Mouse (Mus musculus): ENCODE results near the gene Nup205. TPM values are rescaled to one million over a fixed set of nuclear protein-coding genes. Genes with fewer than 3 reads are reported as not detected.
"Not testable (repeated sequence)": the region's sequence is repeated elsewhere in the genome, so short reads cannot be mapped to it uniquely, and the experiment has no call there.

Gene Nup205
- polyA plus RNA-seq, 1 experiment from 2014 or later = 23.4 TPM

GRCm38 (mm10) chr6:35173181-35173580, 4.0 kb upstream of the Nup205 start:
- H3K36me3 ChIP-seq = no peaks in the 10 kb centered on the region
- no peak overlapping the region for H3K4me3 ChIP-seq
- WGBS = 81% methylated on average over 4 of the region's 4 CpGs
- no peaks in the 10 kb centered on the region for H3K27me3 ChIP-seq (replicated peaks)
- H3K9ac ChIP-seq = no peak overlapping the region
- no peak overlapping the region for H3K27ac ChIP-seq (replicated peaks)
- no peak for ATAC-seq (ENCODE audit: extremely low read depth, insufficient number of reproducible peaks, low FRiP score, low TSS enrichment)
- peaks cover 2% of the 10 kb centered on the region; the same call in 1 of the 2 replicates for H3K4me1 ChIP-seq
- H3K4me2 ChIP-seq = no peak overlapping the region
- no peaks in the 10 kb centered on the region for H3K9me3 ChIP-seq

- H3K4me3 ChIP-seq = peak overlapping the region; percentile 79
- ATAC-seq (ENCODE audit: extremely low read depth, insufficient number of reproducible peaks, low FRiP score, low TSS enrichment) = peak; percentile 33; the same call in 1 of the 2 replicates
- H3K27ac ChIP-seq (replicated peaks) = peak overlapping the region; percentile 91
- no peaks in the 10 kb centered on the region for H3K36me3 ChIP-seq
- peak overlapping the region; percentile 85 for H3K4me2 ChIP-seq
- peaks cover 27% of the 10 kb centered on the region for H3K4me1 ChIP-seq
- under 1% methylated on average over 68 of the region's 69 CpGs for WGBS
- no peaks in the 10 kb centered on the region for H3K9me3 ChIP-seq
- H3K9ac ChIP-seq = peak overlapping the region; percentile 89
- no peaks in the 10 kb centered on the region for H3K27me3 ChIP-seq (replicated peaks)
Observed at GRCm38 (mm10) chr6:35177650-35178272, 540 bp downstream of the Nup205 start.

- H3K27me3 ChIP-seq (replicated peaks); ATAC-seq (ENCODE audit: extremely low read depth, insufficient number of reproducible peaks, low FRiP score, low TSS enrichment); H3K9ac ChIP-seq; H3K36me3 ChIP-seq; H3K9me3 ChIP-seq; H3K4me3 ChIP-seq; H3K27ac ChIP-seq (replicated peaks); H3K4me2 ChIP-seq: not testable (repeated sequence)
- WGBS = 86% methylated on average over 3 of the region's 3 CpGs
- peaks cover 31% of the 10 kb centered on the region for H3K4me1 ChIP-seq
Observed at GRCm38 (mm10) chr6:35179299-35179698, 2.1 kb downstream of the Nup205 start.

GRCm38 (mm10) chr6:35184781-35185180, 7.6 kb downstream of the Nup205 start:
- peaks cover 58% of the 10 kb centered on the region for H3K36me3 ChIP-seq

GRCm38 (mm10) chr6:35191198-35191597, 14.0 kb downstream of the Nup205 start:
- Histone ChIP-seq H3K27ac (replicated peaks) (no peak overlapping the region), H3K4me1 (no peaks in the 10 kb centered on the region), H3K4me3 (no peak overlapping the region), H3K9ac (no peak overlapping the region), H3K4me2 (no peak overlapping the region), H3K9me3 (no peaks in the 10 kb centered on the region), H3K36me3 (peaks cover 93% of the 10 kb centered on the region), H3K27me3 (replicated peaks) (no peaks in the 10 kb centered on the region)
- no peak for ATAC-seq (ENCODE audit: extremely low read depth, insufficient number of reproducible peaks, low FRiP score, low TSS enrichment)
- WGBS = 87% methylated on average over 8 of the region's 8 CpGs

More at GRCm38 (mm10) chr6:35184781-35185180, 7.6 kb downstream of the Nup205 start:
- H3K27ac ChIP-seq (replicated peaks) = no peak overlapping the region
- 71% methylated on average over 1 of the region's 1 CpGs for WGBS
- H3K9ac ChIP-seq = no peak overlapping the region
- H3K9me3 ChIP-seq = no peaks in the 10 kb centered on the region
- no peak overlapping the region for H3K4me2 ChIP-seq
- no peak overlapping the region for H3K4me3 ChIP-seq
- peaks cover 21% of the 10 kb centered on the region for H3K4me1 ChIP-seq
- ATAC-seq (ENCODE audit: extremely low read depth, insufficient number of reproducible peaks, low FRiP score, low TSS enrichment) = no peak
- no peaks in the 10 kb centered on the region for H3K27me3 ChIP-seq (replicated peaks)

- no peak for ATAC-seq (ENCODE audit: extremely low read depth, insufficient number of reproducible peaks, low FRiP score, low TSS enrichment)
- Histone ChIP-seq H3K9ac (no peak overlapping the region), H3K9me3 (no peaks in the 10 kb centered on the region), H3K36me3 (peaks cover 83% of the 10 kb centered on the region), H3K4me2 (no peak overlapping the region), H3K27ac (replicated peaks) (no peak overlapping the region), H3K4me1 (no peaks in the 10 kb centered on the region), H3K4me3 (no peak overlapping the region), H3K27me3 (replicated peaks) (no peaks in the 10 kb centered on the region)
- WGBS = 91% methylated on average over 4 of the region's 4 CpGs
Observed at GRCm38 (mm10) chr6:35225696-35226095, 48.5 kb downstream of the Nup205 start.

GRCm38 (mm10) chr6:35229415-35229814, 52.2 kb downstream of the Nup205 start:
- H3K27me3 ChIP-seq (replicated peaks) = no peaks in the 10 kb centered on the region
- no peak overlapping the region for H3K4me3 ChIP-seq
- H3K9ac ChIP-seq = no peak overlapping the region
- ATAC-seq (ENCODE audit: extremely low read depth, insufficient number of reproducible peaks, low FRiP score, low TSS enrichment) = no peak
- H3K9me3 ChIP-seq = no peaks in the 10 kb centered on the region
- no peak overlapping the region for H3K27ac ChIP-seq (replicated peaks)
- H3K36me3 ChIP-seq = peaks cover 89% of the 10 kb centered on the region
- no peaks in the 10 kb centered on the region for H3K4me1 ChIP-seq
- WGBS = 91% methylated on average over 1 of the region's 1 CpGs
- no peak overlapping the region for H3K4me2 ChIP-seq

GRCm38 (mm10) chr6:35236108-35236785, 59.0 kb downstream of the Nup205 start:
- Histone ChIP-seq H3K9me3 (no peaks in the 10 kb centered on the region), H3K27ac (replicated peaks) (no peak overlapping the region), H3K9ac (no peak overlapping the region), H3K27me3 (replicated peaks) (no peaks in the 10 kb centered on the region), H3K4me3 (no peak overlapping the region), H3K4me2 (no peak overlapping the region), H3K36me3 (peaks cover 96% of the 10 kb centered on the region), H3K4me1 (no peaks in the 10 kb centered on the region)
- ATAC-seq (ENCODE audit: extremely low read depth, insufficient number of reproducible peaks, low FRiP score, low TSS enrichment) = no peak
- 90% methylated on average over 9 of the region's 9 CpGs for WGBS

GRCm38 (mm10) chr6:35243252-35243651, 66.0 kb downstream of the Nup205 start:
- no peaks in the 10 kb centered on the region for H3K27me3 ChIP-seq (replicated peaks)
- H3K36me3 ChIP-seq = peaks cover 93% of the 10 kb centered on the region
- H3K4me1 ChIP-seq = peaks cover 5% of the 10 kb centered on the region; the same call in 1 of the 2 replicates
- H3K27ac ChIP-seq (replicated peaks) = no peak overlapping the region
- no peak for ATAC-seq (ENCODE audit: extremely low read depth, insufficient number of reproducible peaks, low FRiP score, low TSS enrichment)
- H3K4me3 ChIP-seq = no peak overlapping the region
- H3K4me2 ChIP-seq = no peak overlapping the region
- no peak overlapping the region for H3K9ac ChIP-seq
- WGBS = 97% methylated on average over 4 of the region's 4 CpGs
- H3K9me3 ChIP-seq = no peaks in the 10 kb centered on the region; the same call in 1 of the 2 replicates

- H3K9ac ChIP-seq = no peak overlapping the region
- H3K36me3 ChIP-seq = peaks cover 88% of the 10 kb centered on the region
- peaks cover 5% of the 10 kb centered on the region; the same call in 1 of the 2 replicates for H3K4me1 ChIP-seq
- ATAC-seq (ENCODE audit: extremely low read depth, insufficient number of reproducible peaks, low FRiP score, low TSS enrichment) = no peak
- no peaks in the 10 kb centered on the region for H3K27me3 ChIP-seq (replicated peaks)
- no peak overlapping the region for H3K4me2 ChIP-seq
- H3K9me3 ChIP-seq = no peaks in the 10 kb centered on the region; the same call in 1 of the 2 replicates
- no peak overlapping the region for H3K4me3 ChIP-seq
- H3K27ac ChIP-seq (replicated peaks) = no peak overlapping the region
- WGBS = 72% methylated on average over 9 of the region's 9 CpGs
Observed at GRCm38 (mm10) chr6:35243989-35244388, 66.8 kb downstream of the Nup205 start.

- H3K36me3 ChIP-seq = peaks cover 77% of the 10 kb centered on the region
- 47% methylated on average over 5 of the region's 5 CpGs for WGBS
- ATAC-seq (ENCODE audit: extremely low read depth, insufficient number of reproducible peaks, low FRiP score, low TSS enrichment) = no peak
Observed at GRCm38 (mm10) chr6:35245086-35245485, 67.9 kb downstream of the Nup205 start.

More at GRCm38 (mm10) chr6:35245086-35245485, 67.9 kb downstream of the Nup205 start:
- Histone ChIP-seq H3K4me2 (no peak overlapping the region), H3K9ac (no peak overlapping the region), H3K4me1 (peaks cover 5% of the 10 kb centered on the region; the same call in 1 of the 2 replicates), H3K27me3 (replicated peaks) (no peaks in the 10 kb centered on the region), H3K4me3 (no peak overlapping the region), H3K27ac (replicated peaks) (no peak overlapping the region), H3K9me3 (no peaks in the 10 kb centered on the region; the same call in 1 of the 2 replicates)
